Mouse (Mus musculus) megakaryocyte, embryonic 14.5 days (primary cell): ENCODE data around the gene Prr18.

Experiments used
- FLI1 ChIP-seq: IDR thresholded peaks from 2 replicates; pipeline ENCODE4 v1.6.1; 2012; ENCODE audit warnings: low read length, inconsistent platforms, mixed read lengths
- GATA1 ChIP-seq: IDR thresholded peaks from 3 replicates; pipeline ENCODE4 v1.6.1; 2012; ENCODE audit warnings: mixed read lengths, low read length, inconsistent platforms, borderline replicate concordance

- TF ChIP-seq GATA1 (no peak), FLI1 (no peak)
Observed at GRCm38 (mm10) chr17:8339666-8340374, 2.6 kb downstream of the Prr18 start.
